Mouse (Mus musculus): ENCODE data around the gene Rims1. TPM values are rescaled to one million over a fixed set of nuclear protein-coding genes. Genes with fewer than 3 reads are reported as not detected.

Rims1 gene
- polyA plus RNA-seq, 1 experiment from 2014 or later = 4.6 TPM

GRCm38 (mm10) chr1:22533146-22534096, 272.4 kb downstream of the Rims1 start:
- peak overlapping the region; percentile 59 for H3K27ac ChIP-seq (ENCODE audit: low read depth, low read length)
- DNase-seq (ENCODE audit: low spot score) = peak; percentile 76
- under 1% methylated on average over 103 of the region's 112 CpGs for WGBS

GRCm38 (mm10) chr1:22515103-22515502, 290.7 kb downstream of the Rims1 start:
- Histone ChIP-seq H3K9me3 (ENCODE audit: control insufficient read depth, low read length) (no peaks in the 10 kb centered on the region), H3K4me3 (ENCODE audit: low read depth, low read length) (no peak overlapping the region), H3K36me3 (ENCODE audit: control insufficient read depth, insufficient read depth, low read length) (no peaks in the 10 kb centered on the region), H3K4me1 (replicated peaks; ENCODE audit: control insufficient read depth, insufficient read depth, low read length) (no peaks in the 10 kb centered on the region), H3K9ac (ENCODE audit: low read depth, low read length) (no peak overlapping the region), H3K27me3 (ENCODE audit: control insufficient read depth, insufficient read depth, low read length) (no peaks in the 10 kb centered on the region), H3K4me2 (replicated peaks; ENCODE audit: low read depth, low read length) (no peak overlapping the region), H3K27ac (ENCODE audit: low read depth, low read length) (no peak overlapping the region)
- WGBS = 93% methylated on average over 4 of the region's 4 CpGs
- ATAC-seq (ENCODE audit: low FRiP score) (no peak), DNase-seq (ENCODE audit: low spot score) (no peak)

More at GRCm38 (mm10) chr1:22533146-22534096, 272.4 kb downstream of the Rims1 start:
- Histone ChIP-seq H3K4me1 (replicated peaks; ENCODE audit: control insufficient read depth, insufficient read depth, low read length) (no peaks in the 10 kb centered on the region), H3K4me2 (replicated peaks; ENCODE audit: low read depth, low read length) (peak overlapping the region; percentile 95), H3K36me3 (ENCODE audit: control insufficient read depth, insufficient read depth, low read length) (no peaks in the 10 kb centered on the region), H3K27me3 (ENCODE audit: control insufficient read depth, insufficient read depth, low read length) (peaks cover 4% of the 10 kb centered on the region; the same call in 1 of the 2 replicates), H3K4me3 (ENCODE audit: low read depth, low read length) (peak overlapping the region; percentile 62), H3K9me3 (ENCODE audit: control insufficient read depth, low read length) (no peaks in the 10 kb centered on the region), H3K9ac (ENCODE audit: low read depth, low read length) (peak overlapping the region; percentile 67)
- ATAC-seq (ENCODE audit: low FRiP score) = peak; percentile 91

GRCm38 (mm10) chr1:22512421-22512820, 293.4 kb downstream of the Rims1 start:
- Histone ChIP-seq H3K27me3 (ENCODE audit: control insufficient read depth, insufficient read depth, low read length) (no peaks in the 10 kb centered on the region), H3K36me3 (ENCODE audit: control insufficient read depth, insufficient read depth, low read length) (no peaks in the 10 kb centered on the region), H3K27ac (ENCODE audit: low read depth, low read length) (no peak overlapping the region), H3K4me1 (replicated peaks; ENCODE audit: control insufficient read depth, insufficient read depth, low read length) (no peaks in the 10 kb centered on the region), H3K9ac (ENCODE audit: low read depth, low read length) (no peak overlapping the region), H3K9me3 (ENCODE audit: control insufficient read depth, low read length) (no peaks in the 10 kb centered on the region), H3K4me3 (ENCODE audit: low read depth, low read length) (no peak overlapping the region), H3K4me2 (replicated peaks; ENCODE audit: low read depth, low read length) (no peak overlapping the region)
- WGBS = 84% methylated on average over 16 of the region's 16 CpGs
- no peak for DNase-seq (ENCODE audit: low spot score)
- ATAC-seq (ENCODE audit: low FRiP score) = no peak

GRCm38 (mm10) chr1:22511614-22512013, 294.2 kb downstream of the Rims1 start:
- WGBS = 83% methylated on average over 9 of the region's 9 CpGs
- ATAC-seq (ENCODE audit: low FRiP score) (no peak), DNase-seq (ENCODE audit: low spot score) (no peak)
- Histone ChIP-seq H3K27me3 (ENCODE audit: control insufficient read depth, insufficient read depth, low read length) (no peaks in the 10 kb centered on the region), H3K9me3 (ENCODE audit: control insufficient read depth, low read length) (no peaks in the 10 kb centered on the region), H3K4me2 (replicated peaks; ENCODE audit: low read depth, low read length) (no peak overlapping the region), H3K4me1 (replicated peaks; ENCODE audit: control insufficient read depth, insufficient read depth, low read length) (no peaks in the 10 kb centered on the region), H3K36me3 (ENCODE audit: control insufficient read depth, insufficient read depth, low read length) (no peaks in the 10 kb centered on the region), H3K27ac (ENCODE audit: low read depth, low read length) (no peak overlapping the region), H3K4me3 (ENCODE audit: low read depth, low read length) (no peak overlapping the region), H3K9ac (ENCODE audit: low read depth, low read length) (no peak overlapping the region)

- Histone ChIP-seq H3K36me3 (ENCODE audit: control insufficient read depth, insufficient read depth, low read length) (no peaks in the 10 kb centered on the region), H3K9ac (ENCODE audit: low read depth, low read length) (no peak overlapping the region), H3K27ac (ENCODE audit: low read depth, low read length) (no peak overlapping the region), H3K4me3 (ENCODE audit: low read depth, low read length) (no peak overlapping the region), H3K4me1 (replicated peaks; ENCODE audit: control insufficient read depth, insufficient read depth, low read length) (no peaks in the 10 kb centered on the region), H3K27me3 (ENCODE audit: control insufficient read depth, insufficient read depth, low read length) (no peaks in the 10 kb centered on the region), H3K4me2 (replicated peaks; ENCODE audit: low read depth, low read length) (no peak overlapping the region), H3K9me3 (ENCODE audit: control insufficient read depth, low read length) (no peaks in the 10 kb centered on the region)
- peak; percentile 35; the same call in 1 of the 2 replicates for ATAC-seq (ENCODE audit: low FRiP score)
- WGBS = 71% methylated on average over 11 of the region's 11 CpGs
- no peak for DNase-seq (ENCODE audit: low spot score)
These were observed 296.8 kb downstream of the Rims1 start for GRCm38 (mm10) chr1:22508735-22509615.

- H3K9me3 ChIP-seq (ENCODE audit: control insufficient read depth, low read length) = no peaks in the 10 kb centered on the region
- H3K36me3 ChIP-seq (ENCODE audit: control insufficient read depth, insufficient read depth, low read length) = no peaks in the 10 kb centered on the region
- H3K4me1 ChIP-seq (replicated peaks; ENCODE audit: control insufficient read depth, insufficient read depth, low read length) = no peaks in the 10 kb centered on the region
- DNase-seq (ENCODE audit: low spot score) = peak; percentile 52
- H3K27ac ChIP-seq (ENCODE audit: low read depth, low read length) = no peak overlapping the region
- no peaks in the 10 kb centered on the region for H3K27me3 ChIP-seq (ENCODE audit: control insufficient read depth, insufficient read depth, low read length)
- no peak overlapping the region for H3K4me2 ChIP-seq (replicated peaks; ENCODE audit: low read depth, low read length)
- H3K9ac ChIP-seq (ENCODE audit: low read depth, low read length) = no peak overlapping the region
- no peak overlapping the region for H3K4me3 ChIP-seq (ENCODE audit: low read depth, low read length)
- 51% methylated on average over 7 of the region's 7 CpGs for WGBS
- peak; percentile 56 for ATAC-seq (ENCODE audit: low FRiP score)
These were observed 318.4 kb downstream of the Rims1 start for GRCm38 (mm10) chr1:22487270-22487864.

- Histone ChIP-seq H3K27me3 (ENCODE audit: control insufficient read depth, insufficient read depth, low read length) (no peaks in the 10 kb centered on the region), H3K9ac (ENCODE audit: low read depth, low read length) (no peak overlapping the region), H3K4me1 (replicated peaks; ENCODE audit: control insufficient read depth, insufficient read depth, low read length) (no peaks in the 10 kb centered on the region), H3K27ac (ENCODE audit: low read depth, low read length) (no peak overlapping the region), H3K36me3 (ENCODE audit: control insufficient read depth, insufficient read depth, low read length) (no peaks in the 10 kb centered on the region), H3K9me3 (ENCODE audit: control insufficient read depth, low read length) (no peaks in the 10 kb centered on the region), H3K4me2 (replicated peaks; ENCODE audit: low read depth, low read length) (no peak overlapping the region), H3K4me3 (ENCODE audit: low read depth, low read length) (no peak overlapping the region)
- ATAC-seq (ENCODE audit: low FRiP score) = no peak
- WGBS = 83% methylated on average over 2 of the region's 2 CpGs
- DNase-seq (ENCODE audit: low spot score) = no peak
These were observed 329.6 kb downstream of the Rims1 start for GRCm38 (mm10) chr1:22476220-22476619.

GRCm38 (mm10) chr1:22467033-22467432, 338.8 kb downstream of the Rims1 start:
- WGBS = 85% methylated on average over 3 of the region's 3 CpGs
- DNase-seq (ENCODE audit: low spot score) (no peak), ATAC-seq (ENCODE audit: low FRiP score) (no peak)
- Histone ChIP-seq H3K27ac (ENCODE audit: low read depth, low read length) (no peak overlapping the region), H3K36me3 (ENCODE audit: control insufficient read depth, insufficient read depth, low read length) (no peaks in the 10 kb centered on the region), H3K4me1 (replicated peaks; ENCODE audit: control insufficient read depth, insufficient read depth, low read length) (no peaks in the 10 kb centered on the region), H3K4me3 (ENCODE audit: low read depth, low read length) (no peak overlapping the region), H3K27me3 (ENCODE audit: control insufficient read depth, insufficient read depth, low read length) (no peaks in the 10 kb centered on the region), H3K4me2 (replicated peaks; ENCODE audit: low read depth, low read length) (no peak overlapping the region), H3K9me3 (ENCODE audit: control insufficient read depth, low read length) (no peaks in the 10 kb centered on the region), H3K9ac (ENCODE audit: low read depth, low read length) (no peak overlapping the region)
